Mouse (Mus musculus) heart, postnatal 0 days (tissue): Measurements from ENCODE around the gene Shroom4. TPM values are rescaled to one million over a fixed set of nuclear protein-coding genes. Genes with fewer than 3 reads are reported as not detected.
A peak's percentile ranks its signal among the peaks of the same experiment; 100 is the strongest.

Source experiments
- ATAC-seq: fragments of 200-750 bp; cut with Nextera tagmentation; 2 replicates; pipeline ENCODE4 v1.8.0; 2017; ENCODE audit warnings: low read depth, moderate number of reproducible peaks, moderate library complexity; ENCODE audit not compliant: insufficient read depth
- DNase-seq: peaks from one replicate; pipeline ENCODE4 v3.0.0-alpha.2; 2016; ENCODE audit warnings: low spot score
- H3K27ac ChIP-seq: fragments of 300-500 bp; sonication (generic); 2 replicates; pipeline ENCODE4 v1.5.1; 2014; ENCODE audit warnings: low read depth, mild to moderate bottlenecking
- H3K27me3 ChIP-seq: fragments of 300-500 bp; sonication (generic); 2 replicates; pipeline ENCODE4 v1.6.1; 2014; ENCODE audit warnings: low read length, mixed read lengths; ENCODE audit not compliant: control insufficient read depth, insufficient read depth
- H3K36me3 ChIP-seq: fragments of 300-500 bp; sonication (generic); replicated peaks from 2 replicates; pipeline ENCODE4 v1.6.1; 2014; ENCODE audit warnings: low read length, mixed read lengths; ENCODE audit not compliant: control insufficient read depth, insufficient read depth
- H3K4me1 ChIP-seq: fragments of 300-500 bp; sonication (generic); 2 replicates; pipeline ENCODE4 v1.6.1; 2014; ENCODE audit warnings: antibody characterized with exemption; ENCODE audit not compliant: control insufficient read depth, insufficient read depth
- H3K4me2 ChIP-seq: fragments of 300-500 bp; sonication (generic); 2 replicates; pipeline ENCODE4 v1.6.1; 2014; ENCODE audit warnings: low read depth, mild to moderate bottlenecking, low read length, moderate library complexity
- H3K4me3 ChIP-seq: fragments of 300-500 bp; sonication (generic); 2 replicates; pipeline ENCODE4 v1.5.1; 2014; ENCODE audit warnings: low read depth, low read length
- H3K9ac ChIP-seq: fragments of 300-500 bp; sonication (generic); replicated peaks from 2 replicates; pipeline ENCODE4 v1.6.1; 2014; ENCODE audit warnings: low read depth, low read length, mixed read lengths
- H3K9me3 ChIP-seq: fragments of 300-500 bp; sonication (generic); replicated peaks from 2 replicates; pipeline ENCODE4 v1.6.1; 2016; ENCODE audit warnings: low read length; ENCODE audit not compliant: control insufficient read depth
- CTCF ChIP-seq: IDR thresholded peaks from 2 replicates; pipeline ENCODE4 v1.5.1; 2016; ENCODE audit warnings: antibody characterized with exemption, control low read depth, low read depth
- EP300 ChIP-seq: IDR thresholded peaks from 2 replicates; pipeline ENCODE4 v1.6.1; 2016; ENCODE audit warnings: antibody characterized with exemption, low read depth
- WGBS: fragments of 180-500 bp; shearing (Covaris S2); extraction: QIAGEN DNeasy Blood & Tissue Kit; methylation state at CpG from one replicate; pipeline ENCODE4 v1.1.7; 2014; 5-methylcytosine and 5-hydroxymethylcytosine counted together
- polyA plus RNA-seq: library from polyadenylated mRNA; unstranded; fragments of >200 nt; fragmentation: Nextera tagmentation; extraction: Ambion mirVana; gene quantifications from 2 replicates; pipeline ENCODE4 v1.2.1, GENCODE M21; 2015
- total RNA-seq: library from RNA; depleted of rRNA; stranded (reverse); fragments of >200 nt; gene quantifications from 2 replicates; pipeline ENCODE4 v1.2.3, GENCODE M21; 2014; ENCODE audit warnings: low replicate concordance; rRNA removed

Shroom4 gene
- 10.9 and 12.3 TPM in 2 replicates for total RNA-seq
- 1.2 and 1.8 TPM in 2 replicates for polyA plus RNA-seq

DNA sequence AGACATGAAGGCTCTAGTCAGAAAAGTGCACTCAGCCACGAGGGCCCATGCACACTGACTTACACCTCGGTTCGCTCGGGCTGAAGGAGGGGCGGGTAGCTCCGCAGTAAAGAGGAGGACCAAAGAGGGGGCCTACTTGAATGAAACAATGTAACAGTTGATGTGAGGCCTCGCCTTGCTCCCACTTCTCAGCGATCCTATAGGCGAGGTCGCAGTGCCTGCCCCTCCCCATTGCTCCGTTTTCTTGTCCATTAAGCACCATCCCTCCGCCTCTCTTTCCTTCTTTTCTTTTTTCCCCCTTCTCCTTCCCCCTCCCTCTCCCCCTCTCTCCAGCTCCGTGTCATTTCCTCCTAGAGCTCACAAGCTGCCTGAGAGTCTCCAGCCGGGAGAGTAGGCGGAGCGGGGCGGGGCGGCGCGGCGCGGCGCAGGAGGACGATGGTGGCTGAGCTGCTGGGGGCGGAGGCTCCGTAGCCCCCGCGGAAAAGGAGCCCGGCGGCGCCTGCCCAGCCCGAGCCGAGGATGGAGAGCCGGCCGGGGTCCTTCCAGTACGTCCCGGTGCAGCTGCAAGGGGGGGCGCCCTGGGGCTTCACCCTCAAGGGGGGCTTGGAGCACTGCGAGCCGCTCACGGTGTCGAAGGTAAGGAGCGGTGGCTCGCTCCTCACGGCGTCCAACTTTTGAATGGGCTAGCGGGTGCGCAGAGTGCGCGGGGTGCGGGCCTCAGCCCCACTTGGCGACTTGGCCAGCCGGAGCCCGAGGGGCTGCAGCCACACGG is at the start of gene Shroom4:
Gene Shroom4 (plus strand): TSS at position 229 of the 772 bp plus-strand sequence.
- peak within 1 kb of the TSS; percentile 82 for H3K27ac ChIP-seq
- ATAC-seq (peak; percentile 92), DNase-seq (peak; percentile 63)
- H3K9me3 ChIP-seq = no peaks in the 10 kb centered on the region
- H3K27me3 ChIP-seq = no peaks in the 10 kb centered on the region
- H3K4me2 ChIP-seq = peak within 1 kb of the TSS; percentile 83
- peak within 1 kb of the TSS; percentile 74 for H3K4me3 ChIP-seq
- TF ChIP-seq CTCF (no peak), EP300 (no peak)
- H3K36me3 ChIP-seq = no peaks in the 10 kb centered on the region
- WGBS = 12% methylated on average over 37 of the region's 55 CpGs
- no peaks in the 10 kb centered on the region for H3K4me1 ChIP-seq
- H3K9ac ChIP-seq = peak within 1 kb of the TSS; percentile 65

DNA sequence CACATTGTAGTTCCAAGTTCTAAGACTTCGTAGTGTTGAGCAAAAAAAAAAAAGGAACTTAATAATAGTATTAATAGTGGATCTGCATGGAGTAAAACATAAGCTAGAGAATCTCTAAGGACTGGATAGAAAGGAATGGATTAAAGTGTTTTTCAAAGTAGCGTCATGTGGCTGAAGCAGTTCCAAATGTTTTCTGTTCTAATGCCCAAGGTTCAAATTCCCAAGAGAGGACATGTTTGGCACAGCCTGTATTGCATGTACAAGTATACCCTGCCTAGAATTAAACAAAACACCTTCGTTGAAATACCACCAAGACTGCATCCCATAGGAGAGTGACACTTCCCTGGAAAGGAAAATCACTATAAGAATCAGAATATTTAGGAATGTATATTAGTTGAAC is 42.8 kb upstream of the Shroom4 start:
- no peak for DNase-seq
- WGBS = 66% methylated on average over 3 of the region's 3 CpGs
- ATAC-seq = no peak

DNA sequence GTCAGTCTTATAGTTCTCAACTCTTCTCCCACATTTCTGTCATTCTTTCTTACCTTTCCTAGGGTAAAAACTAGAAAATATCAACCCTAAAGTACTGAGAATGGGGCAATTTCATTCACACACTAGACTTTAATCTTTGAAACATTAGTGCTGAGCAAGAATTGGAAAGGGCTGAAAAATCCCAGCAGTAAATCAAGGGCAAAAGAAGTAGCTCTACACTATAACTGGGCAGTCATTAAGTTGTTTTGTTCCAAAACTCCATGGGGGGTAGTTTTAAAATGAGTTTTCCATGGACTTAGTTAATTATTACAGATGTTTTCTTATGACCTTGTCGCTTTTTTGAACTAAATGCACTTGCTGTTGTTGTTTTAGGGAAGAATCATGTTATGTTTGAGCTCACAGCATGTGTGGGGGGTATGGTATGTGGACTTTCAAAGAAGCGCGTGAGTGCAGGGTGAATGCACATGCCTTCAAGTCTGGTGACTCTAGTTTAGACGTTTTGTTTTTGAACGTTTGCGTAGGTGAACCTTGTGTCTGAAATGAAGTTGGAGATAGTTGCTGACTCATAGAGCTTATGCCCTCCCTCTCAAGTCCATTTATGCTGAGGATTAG is 42.0 kb upstream of the Shroom4 start:
- TF ChIP-seq CTCF = no peak
- no peak for TF ChIP-seq EP300
- Histone ChIP-seq H3K9me3 (no peaks in the 10 kb centered on the region), H3K27me3 (no peaks in the 10 kb centered on the region), H3K4me1 (no peaks in the 10 kb centered on the region), H3K4me3 (no peak overlapping the region), H3K27ac (no peak overlapping the region), H3K36me3 (no peaks in the 10 kb centered on the region), H3K4me2 (no peak overlapping the region), H3K9ac (no peak overlapping the region)
- WGBS = 71% methylated on average over 6 of the region's 6 CpGs
- DNase-seq = no peak
- no peak for ATAC-seq

More for the DNA sequence above, 42.8 kb upstream of the Shroom4 start:
- Histone ChIP-seq H3K36me3 (no peaks in the 10 kb centered on the region), H3K4me2 (no peak overlapping the region), H3K27me3 (no peaks in the 10 kb centered on the region), H3K9me3 (no peaks in the 10 kb centered on the region), H3K27ac (no peak overlapping the region), H3K9ac (no peak overlapping the region), H3K4me1 (no peaks in the 10 kb centered on the region), H3K4me3 (no peak overlapping the region)
- TF ChIP-seq EP300 (no peak), CTCF (no peak)

DNA sequence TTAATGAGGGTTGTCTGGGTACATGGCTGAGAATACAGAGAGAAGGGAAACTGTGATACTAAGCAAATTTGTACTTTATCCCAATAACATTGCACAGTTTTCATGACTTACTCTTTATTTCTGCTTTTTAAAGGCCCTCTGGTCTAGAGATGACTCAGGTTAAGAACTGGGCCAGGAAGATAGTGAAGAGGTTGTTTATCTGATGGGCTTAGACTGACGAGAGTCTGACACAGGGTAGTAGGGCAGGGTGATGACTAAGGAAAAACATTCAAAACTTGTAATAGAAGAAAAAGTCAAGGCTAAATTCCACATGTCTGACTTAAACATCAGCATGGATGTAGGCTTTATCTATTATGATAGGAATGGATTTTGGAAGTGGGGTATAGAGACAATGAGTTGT is 30.8 kb upstream of the Shroom4 start:
- H3K4me2 ChIP-seq = no peak overlapping the region
- ATAC-seq = no peak
- H3K4me1 ChIP-seq = no peaks in the 10 kb centered on the region
- TF ChIP-seq CTCF (no peak), EP300 (no peak)
- no peaks in the 10 kb centered on the region for H3K27me3 ChIP-seq
- H3K4me3 ChIP-seq = no peak overlapping the region
- no peaks in the 10 kb centered on the region for H3K9me3 ChIP-seq
- H3K27ac ChIP-seq = no peak overlapping the region
- H3K9ac ChIP-seq = no peak overlapping the region
- no peaks in the 10 kb centered on the region for H3K36me3 ChIP-seq
- no peak for DNase-seq
- 56% methylated on average over 1 of the region's 1 CpGs for WGBS

DNA sequence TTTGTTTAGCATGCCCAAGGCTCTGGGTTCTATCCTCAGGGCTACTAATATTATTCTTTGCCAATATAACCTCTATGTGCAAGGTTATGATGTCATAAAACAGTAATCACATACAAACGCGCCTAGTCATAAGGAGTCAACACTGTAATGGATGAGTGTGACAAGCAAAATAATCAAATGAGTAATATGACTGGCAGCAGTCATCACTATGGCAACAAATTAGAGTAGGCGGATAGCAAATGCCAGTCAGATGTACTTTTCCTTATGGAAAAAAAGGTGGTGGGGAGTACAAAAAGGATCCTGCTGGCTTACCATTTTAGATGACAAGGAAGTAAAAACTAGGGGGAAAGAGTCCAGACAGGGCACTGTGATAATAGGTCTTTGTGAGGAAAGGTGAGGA is 28.9 kb upstream of the Shroom4 start:
- H3K27ac ChIP-seq = no peak overlapping the region
- no peak for TF ChIP-seq EP300
- no peak for TF ChIP-seq CTCF
- WGBS = 75% methylated on average over 3 of the region's 3 CpGs
- no peak overlapping the region for H3K9ac ChIP-seq
- H3K4me2 ChIP-seq = no peak overlapping the region
- no peaks in the 10 kb centered on the region for H3K4me1 ChIP-seq
- no peak for DNase-seq
- H3K27me3 ChIP-seq = no peaks in the 10 kb centered on the region
- H3K4me3 ChIP-seq = no peak overlapping the region
- ATAC-seq = no peak
- H3K9me3 ChIP-seq = no peaks in the 10 kb centered on the region
- no peaks in the 10 kb centered on the region for H3K36me3 ChIP-seq
